Mouse (Mus musculus) ovary, postnatal 14 days (tissue): ENCODE measurements around the gene Vmn2r69.

Source experiments
- DNase-seq: peaks from one replicate; pipeline ENCODE4 v3.0.0; 2022; ENCODE audit warnings: low spot score

The Vmn2r69 gene

GRCm38 (mm10) chr7:85415820-85416219 is at the start of gene Vmn2r69:
Gene Vmn2r69 (minus strand): TSS chr7:85415920.
- DNase-seq = no peak
